Mouse (Mus musculus) NIH3T3 (cell line): ENCODE measurements around the gene Cdh3.
"Not testable (repeated sequence)": the region's sequence is repeated elsewhere in the genome, so short reads cannot be mapped to it uniquely, and the experiment has no call there.

Source experiments
- DNase-seq: peaks from one replicate; pipeline ENCODE4 v3.0.0-alpha.2; 2012; ENCODE audit warnings: low read depth

Cdh3 gene

DNA sequence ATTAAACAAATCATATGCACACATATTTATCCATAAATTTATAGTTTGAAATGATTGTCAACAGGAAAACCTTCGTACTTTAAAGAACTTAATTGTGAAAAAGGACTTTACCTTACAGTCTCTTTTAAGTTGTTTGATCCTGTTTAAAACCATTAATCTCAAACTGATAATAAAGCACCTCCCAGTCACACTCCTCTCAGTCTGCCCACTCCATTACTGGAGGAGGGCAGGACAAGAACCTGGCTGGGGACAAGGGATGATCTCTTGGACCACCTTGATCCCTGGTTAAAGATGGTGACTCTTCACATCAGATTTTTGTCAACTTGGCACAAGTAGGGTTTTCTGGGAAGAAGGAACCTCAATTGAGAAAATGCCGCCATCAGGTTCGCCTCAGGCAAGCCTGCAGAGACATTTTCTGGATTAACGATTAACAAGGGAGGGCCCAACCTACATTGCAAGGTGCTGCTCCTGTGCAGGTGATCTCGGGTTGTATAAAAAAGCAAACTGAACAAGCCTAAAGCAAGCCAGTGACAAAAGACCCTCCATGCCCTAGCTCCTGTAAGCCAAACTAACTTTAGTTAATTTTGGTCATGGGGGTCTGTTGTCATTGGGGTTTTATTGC is 61.0 kb downstream of the Cdh3 start:
- DNase-seq = no peak

GRCm38 (mm10) chr8:106572175-106572574 is 61.5 kb downstream of the Cdh3 start:
- not testable (repeated sequence) for DNase-seq

- DNase-seq = not testable (repeated sequence)
Observed at GRCm38 (mm10) chr8:106573168-106573567, 62.5 kb downstream of the Cdh3 start, which contains the start of gene Gm10073. Gene Gm10073, minus strand, starts transcription at chr8:106573461.

GRCm38 (mm10) chr8:106574283-106574682 is 63.6 kb downstream of the Cdh3 start:
- DNase-seq = no peak

DNA sequence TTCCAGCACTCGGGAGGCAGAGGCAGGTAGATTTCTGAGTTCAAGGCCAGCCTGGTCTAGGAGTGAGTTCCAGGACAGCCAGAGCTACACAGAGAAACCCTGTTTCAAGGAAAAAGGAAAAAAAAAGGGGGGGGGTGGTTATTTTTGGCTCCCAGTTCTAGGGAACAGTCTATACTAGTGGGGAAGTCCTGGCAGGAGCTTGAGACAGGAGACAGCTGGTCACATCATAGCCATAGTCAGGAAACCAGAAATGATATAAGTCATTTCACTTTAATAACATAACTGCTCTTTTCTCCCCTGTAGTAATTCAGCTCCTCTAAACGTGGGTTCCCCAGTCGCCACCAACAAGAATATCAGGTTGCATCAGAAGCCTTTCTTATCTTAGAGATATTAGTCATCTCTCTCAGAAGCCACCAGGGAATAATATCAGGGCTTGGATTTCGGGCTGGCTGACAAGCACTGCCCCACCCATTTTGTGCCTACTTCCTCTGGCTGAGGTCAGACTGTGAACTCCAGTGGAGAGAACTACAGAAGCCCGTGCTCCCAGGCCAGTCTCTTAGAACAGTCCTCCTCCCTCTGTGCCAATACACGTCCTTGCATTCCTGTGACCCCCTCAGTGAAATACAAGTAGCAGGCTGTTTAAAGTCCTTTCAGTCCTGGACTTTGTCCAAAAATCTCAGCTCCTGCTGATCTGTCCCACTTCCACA is 66.3 kb downstream of the Cdh3 start:
- DNase-seq = peak; percentile 62

- DNase-seq = no peak
Observed at GRCm38 (mm10) chr8:106579510-106579909, 68.8 kb downstream of the Cdh3 start.

DNA sequence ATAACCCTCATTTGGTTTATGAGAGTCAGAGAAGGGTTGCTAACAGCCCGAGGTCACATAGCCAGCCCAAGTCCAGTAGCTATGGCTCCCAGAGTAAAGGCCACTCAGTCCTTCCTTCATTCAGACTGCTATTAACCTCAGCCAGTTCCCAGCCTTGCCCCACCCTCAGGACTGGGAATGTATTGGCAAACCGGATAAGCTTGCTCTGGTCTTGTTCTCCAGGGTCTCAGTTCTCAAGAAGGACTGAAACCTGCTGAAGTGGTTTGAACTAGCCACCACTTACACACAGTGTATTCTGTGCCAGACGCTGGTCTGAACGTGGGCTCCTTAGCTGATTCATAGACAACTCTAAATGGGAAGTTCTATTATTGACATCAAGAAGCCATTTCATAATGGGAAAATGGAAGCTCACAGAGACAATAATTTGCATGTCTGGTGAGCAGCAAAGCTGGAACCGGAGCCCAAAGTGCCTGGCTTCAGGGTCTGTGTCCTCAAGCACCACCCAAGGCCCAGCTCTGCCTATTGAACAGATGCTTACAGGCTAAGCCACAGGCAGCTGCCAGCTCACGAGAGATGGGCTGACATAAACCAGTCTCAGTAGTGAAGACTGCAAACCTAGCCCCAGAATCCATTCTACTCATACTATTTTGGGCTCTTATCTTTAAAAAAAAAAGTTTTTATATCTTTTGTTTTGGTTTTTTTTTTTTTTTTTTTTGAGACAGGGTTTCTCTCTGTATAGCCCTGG is 70.8 kb downstream of the Cdh3 start:
- DNase-seq = no peak

DNA sequence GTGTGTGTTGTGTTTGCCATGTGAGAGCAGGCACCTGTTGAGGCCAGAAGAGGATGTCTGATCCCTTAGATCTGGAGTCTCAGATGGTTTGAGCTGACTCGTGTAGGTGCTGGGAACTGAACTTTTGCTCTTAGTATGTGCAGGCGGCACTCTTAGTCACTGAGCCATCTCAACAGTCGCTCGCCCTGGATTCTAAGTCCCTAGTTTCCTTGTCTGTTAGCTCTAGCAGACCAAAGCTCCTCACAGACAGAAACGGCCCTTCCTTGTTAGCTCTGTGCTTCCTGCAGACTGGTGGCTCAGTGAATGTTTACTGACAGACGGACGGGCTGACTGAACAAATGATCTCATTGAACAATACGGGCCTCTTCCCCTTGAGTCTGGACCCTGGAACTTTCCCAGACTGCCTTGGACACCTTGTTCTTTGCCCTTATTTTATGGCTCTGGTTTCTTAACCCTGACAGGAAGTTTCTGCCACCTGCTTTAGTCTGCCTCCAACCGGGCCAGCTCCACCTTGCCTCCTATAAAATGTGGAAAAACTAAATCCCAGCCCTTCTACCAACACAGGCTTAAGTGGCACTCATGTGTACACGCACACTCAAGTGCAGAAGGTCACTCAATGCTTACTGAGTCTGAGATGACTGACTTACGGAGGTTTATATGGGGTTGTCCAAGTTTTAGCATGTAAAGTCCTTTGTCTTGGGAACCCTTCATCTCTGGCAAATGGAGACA is 74.4 kb downstream of the Cdh3 start:
- no peak for DNase-seq

DNA sequence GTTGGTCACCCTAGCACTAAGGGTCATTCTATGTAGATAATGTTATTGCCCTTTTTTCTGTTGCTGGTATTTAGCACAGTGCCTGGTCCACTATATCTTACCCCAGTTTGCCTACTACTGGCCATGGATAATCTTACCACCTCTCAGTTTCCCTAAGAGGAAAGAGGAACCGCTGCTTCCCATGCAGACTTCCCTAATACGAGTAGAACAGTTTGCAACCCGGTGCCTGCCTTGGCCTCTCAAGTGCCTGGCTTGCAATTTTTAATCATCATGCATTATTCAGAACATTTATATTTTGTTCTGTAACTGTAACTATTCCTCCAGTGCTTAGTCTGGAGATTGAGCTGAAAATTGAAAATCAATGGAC is 75.0 kb downstream of the Cdh3 start:
- no peak for DNase-seq

GRCm38 (mm10) chr8:106586896-106587295 is 76.2 kb downstream of the Cdh3 start:
- peak; percentile 27 for DNase-seq

GRCm38 (mm10) chr8:106588443-106589431 is 78.0 kb downstream of the Cdh3 start:
- DNase-seq = peak; percentile 35

DNA sequence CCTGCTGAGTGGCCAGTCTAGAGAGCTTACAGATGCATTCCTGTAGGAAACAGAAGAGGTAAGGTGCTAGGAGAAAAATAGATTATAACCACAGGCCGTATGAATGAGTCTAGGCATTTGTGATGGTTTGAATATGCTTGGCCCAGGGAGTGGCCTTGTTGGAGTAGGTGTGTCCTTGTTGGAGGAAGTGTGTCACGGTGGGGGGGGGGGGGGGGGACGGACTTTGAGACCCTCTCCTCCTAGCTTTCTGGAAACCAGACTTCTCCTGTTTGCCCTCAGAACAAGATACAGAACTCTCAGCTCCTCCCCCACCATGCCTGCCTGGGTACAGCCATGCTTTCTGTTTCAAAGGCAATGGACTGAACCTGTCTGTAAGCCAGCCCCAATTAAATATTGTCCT is 81.8 kb downstream of the Cdh3 start:
- DNase-seq = no peak

DNA sequence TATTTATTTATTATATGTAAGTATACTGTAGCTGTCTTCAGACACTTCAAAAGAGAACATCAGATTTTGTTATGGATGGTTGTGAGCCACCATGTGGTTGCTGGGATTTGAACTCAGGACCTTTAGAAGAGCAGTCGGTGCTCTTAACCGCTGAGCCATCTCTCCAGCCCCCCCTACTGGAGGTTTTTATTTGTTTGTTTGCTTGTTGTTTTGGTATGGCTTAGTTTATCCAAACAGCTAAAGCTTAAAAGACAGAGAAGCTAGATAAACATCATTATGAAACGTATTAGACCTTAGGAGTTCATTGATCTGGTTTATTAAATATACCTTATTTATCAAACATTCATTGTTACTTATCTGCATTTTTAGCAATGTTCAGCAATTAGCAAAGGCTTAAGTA is 84.9 kb downstream of the Cdh3 start:
- not testable (repeated sequence) for DNase-seq

DNA sequence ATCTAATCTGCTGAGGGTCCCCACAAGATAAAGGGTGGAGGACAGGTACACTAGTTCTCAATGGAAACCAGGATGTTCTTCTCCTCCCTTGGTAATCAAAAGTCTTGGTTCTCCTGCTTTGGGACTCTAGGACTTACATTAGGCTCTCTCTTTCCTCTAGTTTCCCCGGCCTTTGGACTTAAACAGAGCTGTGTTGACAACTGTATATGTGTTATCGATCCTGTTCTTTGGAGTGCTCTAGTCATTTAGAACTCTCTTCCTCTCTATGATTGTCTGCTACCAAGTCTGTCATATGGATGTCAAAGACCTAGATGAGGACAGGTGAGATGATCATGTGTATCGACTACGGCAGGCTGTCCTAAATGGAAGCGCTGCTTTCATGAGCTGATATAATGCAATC is 86.4 kb downstream of the Cdh3 start:
- DNase-seq = no peak

GRCm38 (mm10) chr8:106599265-106599979 is 88.7 kb downstream of the Cdh3 start:
- DNase-seq = no peak

- DNase-seq = no peak
Observed at GRCm38 (mm10) chr8:106603131-106603819, 92.6 kb downstream of the Cdh3 start, which contains the start of gene Cdh1. Gene Cdh1, plus strand, starts transcription at chr8:106603351.

- no peak for DNase-seq
Observed at GRCm38 (mm10) chr8:106603933-106604332, 93.2 kb downstream of the Cdh3 start.

GRCm38 (mm10) chr8:106605657-106606056 is 95.0 kb downstream of the Cdh3 start:
- no peak for DNase-seq

DNA sequence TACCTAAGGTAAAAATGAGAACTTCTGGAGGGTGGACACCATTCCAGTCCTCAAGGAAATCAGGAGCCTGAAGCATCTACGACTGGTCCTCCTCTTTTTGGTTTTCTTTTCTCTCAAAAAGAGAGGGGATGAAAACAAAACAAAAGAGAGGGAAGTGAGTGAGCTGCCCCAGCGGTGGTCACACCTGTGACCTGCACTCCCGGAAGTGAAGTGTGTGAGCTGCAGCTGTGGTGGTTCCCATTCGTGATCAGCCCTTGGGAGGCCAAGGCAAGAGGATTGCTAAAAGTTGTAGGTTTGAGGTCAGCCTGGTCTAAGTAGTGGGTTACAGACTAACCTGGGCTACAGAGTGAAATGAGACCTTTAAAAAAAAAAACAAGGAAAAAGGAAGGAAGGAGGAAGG is 95.4 kb downstream of the Cdh3 start:
- no peak for DNase-seq

DNA sequence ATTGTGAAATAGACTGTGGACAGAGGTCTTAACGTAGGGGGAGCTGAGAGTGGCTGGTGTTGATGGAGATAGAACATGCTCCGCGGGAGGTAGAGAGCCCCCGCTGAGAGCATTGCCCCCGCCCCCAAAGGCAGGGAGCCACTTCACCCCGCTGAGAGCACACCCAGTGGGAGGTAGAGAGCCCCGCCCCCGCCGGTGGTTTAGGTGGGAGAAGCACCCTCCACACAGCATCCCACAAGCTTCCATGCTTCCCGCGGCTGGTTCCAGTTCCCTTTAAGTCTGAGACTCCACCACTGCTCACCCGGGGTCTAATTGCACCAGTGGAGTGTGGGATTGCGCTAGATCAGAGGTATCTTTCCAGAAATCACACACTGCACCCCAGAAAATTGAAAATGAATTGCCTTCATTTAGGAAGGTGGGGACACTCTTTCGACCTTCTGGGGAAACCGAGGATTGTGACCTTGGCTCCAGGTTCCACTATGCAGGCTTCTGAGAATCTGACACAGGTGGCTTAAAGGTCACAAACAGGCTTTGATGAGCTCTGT is 96.0 kb downstream of the Cdh3 start:
- DNase-seq = no peak
